Mouse (Mus musculus): Measurements from ENCODE around the gene BC004004. TPM values are rescaled to one million over a fixed set of nuclear protein-coding genes. Genes with fewer than 3 reads are reported as not detected.
A peak's percentile ranks its signal among the peaks of the same experiment; 100 is the strongest.

The BC004004 gene
- polyA plus RNA-seq, 1 experiment from 2014 or later = 105 TPM

DNA sequence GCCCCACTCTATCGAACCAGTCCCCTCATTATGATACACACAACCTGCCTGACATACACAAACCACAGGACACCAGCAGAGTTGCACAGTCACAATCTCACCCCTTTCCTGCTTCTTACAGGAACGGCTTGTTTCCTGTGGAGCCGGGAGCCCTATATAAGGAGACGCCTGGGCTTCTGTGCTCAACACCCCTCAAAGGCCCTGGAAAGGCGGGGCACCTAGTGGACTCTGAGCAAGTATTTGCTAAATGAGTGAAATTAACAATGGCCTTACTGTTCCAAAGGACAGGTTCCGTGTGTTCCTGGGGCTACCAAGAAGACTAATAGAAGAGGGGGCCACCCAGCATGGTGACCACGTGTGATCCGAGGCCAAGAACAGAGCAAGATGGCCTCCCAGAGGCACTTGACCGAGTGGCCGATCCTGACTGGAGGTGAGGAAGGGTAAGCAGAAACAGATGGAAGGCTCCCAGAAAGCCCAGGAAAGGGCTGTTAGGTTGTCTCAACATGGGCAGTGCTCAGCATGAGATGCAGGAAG lies 10.5 kb upstream of the BC004004 start:
- H3K36me3 ChIP-seq (replicated peaks; ENCODE audit: insufficient read depth, low read length) = peaks cover 33% of the 10 kb centered on the region
- no peaks in the 10 kb centered on the region for H3K27me3 ChIP-seq (ENCODE audit: insufficient read depth, low read length)
- H3K9me3 ChIP-seq (ENCODE audit: low read length) = no peaks in the 10 kb centered on the region
- H3K4me2 ChIP-seq (ENCODE audit: low read depth, low read length) = 0 out of 2 replicates have a peak overlapping the region, but pooled peaks have one; percentile 4
- H3K9ac ChIP-seq (replicated peaks) = no peak overlapping the region
- ATAC-seq (no peak), DNase-seq (no peak)
- no peak overlapping the region for H3K4me3 ChIP-seq (ENCODE audit: low read depth, low read length)
- TF ChIP-seq CTCF (IDR thresholded peaks at IDR 0.05; ENCODE audit: low read depth) (no peak), EP300 (IDR thresholded peaks at IDR 0.05; ENCODE audit: low read depth) (no peak)
- 78% methylated on average over 10 of the region's 10 CpGs for WGBS (ENCODE audit: insufficient replicate concordance)
- peaks cover 52% of the 10 kb centered on the region for H3K4me1 ChIP-seq (ENCODE audit: insufficient read depth)
- peak overlapping the region; percentile 78 for H3K27ac ChIP-seq (ENCODE audit: low read depth)

DNA sequence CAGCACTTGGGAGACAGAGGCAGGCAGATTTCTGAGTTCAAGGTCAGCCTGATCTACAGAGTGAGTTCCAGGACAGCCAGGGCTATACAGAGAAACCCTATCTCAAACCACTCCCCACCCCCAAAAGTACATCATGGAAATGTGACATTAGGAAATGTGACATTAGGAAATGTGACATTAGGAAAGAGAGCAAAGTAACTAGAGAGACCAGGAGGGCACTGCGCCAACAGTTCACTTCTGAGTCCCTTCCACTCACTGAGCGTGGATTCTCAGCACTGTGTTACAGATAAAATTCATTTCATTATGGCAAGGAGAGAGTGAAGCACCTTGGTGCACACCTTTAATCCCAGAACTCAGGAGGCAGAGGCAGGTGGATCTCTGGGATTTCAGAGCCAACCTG lies 9.7 kb upstream of the BC004004 start:
- ATAC-seq (peak; percentile 66), DNase-seq (peak; percentile 60)
- TF ChIP-seq CTCF (IDR thresholded peaks at IDR 0.05; ENCODE audit: low read depth) (no peak), EP300 (IDR thresholded peaks at IDR 0.05; ENCODE audit: low read depth) (peak; percentile 52; the same call in 1 of the 2 replicates)
- Histone ChIP-seq H3K9me3 (ENCODE audit: low read length) (no peaks in the 10 kb centered on the region), H3K36me3 (replicated peaks; ENCODE audit: insufficient read depth, low read length) (peaks cover 32% of the 10 kb centered on the region), H3K4me3 (ENCODE audit: low read depth, low read length) (no peak overlapping the region), H3K4me1 (ENCODE audit: insufficient read depth) (peaks cover 49% of the 10 kb centered on the region), H3K27ac (ENCODE audit: low read depth) (peak overlapping the region; percentile 78), H3K27me3 (ENCODE audit: insufficient read depth, low read length) (no peaks in the 10 kb centered on the region), H3K4me2 (ENCODE audit: low read depth, low read length) (0 out of 2 replicates have a peak overlapping the region, but pooled peaks have one; percentile 4), H3K9ac (replicated peaks) (0 out of 2 replicates have a peak overlapping the region, but pooled peaks have one; percentile 14)
- 63% methylated on average over 2 of the region's 2 CpGs for WGBS (ENCODE audit: insufficient replicate concordance)

DNA sequence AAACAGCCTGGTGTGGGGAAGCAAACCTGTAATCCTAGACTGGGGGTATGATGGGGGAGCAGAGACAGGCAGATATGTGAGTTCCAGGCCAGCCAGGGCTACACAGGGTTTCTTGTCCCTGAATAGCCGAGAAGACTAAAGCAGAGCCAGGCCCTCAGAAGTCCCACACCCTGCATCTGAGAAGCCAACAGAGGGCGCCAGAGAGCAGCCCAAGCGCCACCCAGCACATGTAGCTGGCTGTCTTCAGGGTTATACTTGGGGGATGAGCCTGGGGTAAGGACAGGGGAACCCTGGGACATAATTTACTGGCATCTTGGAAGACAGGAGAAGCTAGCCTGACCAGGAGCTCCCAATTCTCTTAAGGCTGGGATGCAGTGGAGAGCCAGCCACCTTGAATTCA lies 9.1 kb upstream of the BC004004 start:
- DNase-seq (peak; percentile 89), ATAC-seq (peak; percentile 58)
- H3K9ac ChIP-seq (replicated peaks) = no peak overlapping the region
- H3K4me1 ChIP-seq (ENCODE audit: insufficient read depth) = peaks cover 48% of the 10 kb centered on the region
- TF ChIP-seq CTCF (IDR thresholded peaks at IDR 0.05; ENCODE audit: low read depth) (peak; percentile 99), EP300 (IDR thresholded peaks at IDR 0.05; ENCODE audit: low read depth) (no peak)
- 5% methylated on average over 3 of the region's 3 CpGs for WGBS (ENCODE audit: insufficient replicate concordance)
- peaks cover 26% of the 10 kb centered on the region for H3K36me3 ChIP-seq (replicated peaks; ENCODE audit: insufficient read depth, low read length)
- no peaks in the 10 kb centered on the region for H3K9me3 ChIP-seq (ENCODE audit: low read length)
- H3K4me3 ChIP-seq (ENCODE audit: low read depth, low read length) = no peak overlapping the region
- H3K27me3 ChIP-seq (ENCODE audit: insufficient read depth, low read length) = no peaks in the 10 kb centered on the region
- H3K27ac ChIP-seq (ENCODE audit: low read depth) = peak overlapping the region; percentile 66
- no peak overlapping the region for H3K4me2 ChIP-seq (ENCODE audit: low read depth, low read length)

DNA sequence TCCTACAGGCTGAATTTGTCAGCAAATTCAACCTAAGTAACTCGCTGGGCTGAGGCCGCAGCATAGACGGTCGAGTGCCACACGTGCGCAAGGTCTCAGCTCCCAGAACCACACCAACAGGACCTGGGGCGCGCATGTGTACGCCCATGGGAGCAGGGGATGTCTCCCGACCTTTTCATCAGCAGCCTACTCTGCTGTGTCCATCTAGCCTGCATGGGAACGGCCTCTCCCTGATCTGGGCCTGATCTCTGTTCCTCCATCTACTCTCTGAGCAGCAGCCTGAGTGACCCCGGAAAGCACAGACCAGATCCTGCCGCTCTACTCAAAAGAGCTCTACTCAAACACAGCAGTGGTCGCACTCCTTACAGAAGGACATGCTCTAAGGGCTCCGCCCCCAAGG lies 8.1 kb upstream of the BC004004 start:
- no peak overlapping the region for H3K9ac ChIP-seq (replicated peaks)
- H3K4me1 ChIP-seq (ENCODE audit: insufficient read depth) = peaks cover 49% of the 10 kb centered on the region
- no peaks in the 10 kb centered on the region for H3K27me3 ChIP-seq (ENCODE audit: insufficient read depth, low read length)
- no peaks in the 10 kb centered on the region for H3K9me3 ChIP-seq (ENCODE audit: low read length)
- DNase-seq (no peak), ATAC-seq (no peak)
- H3K4me3 ChIP-seq (ENCODE audit: low read depth, low read length) = no peak overlapping the region
- peaks cover 24% of the 10 kb centered on the region for H3K36me3 ChIP-seq (replicated peaks; ENCODE audit: insufficient read depth, low read length)
- no peak overlapping the region for H3K4me2 ChIP-seq (ENCODE audit: low read depth, low read length)
- WGBS (ENCODE audit: insufficient replicate concordance) = 79% methylated on average over 15 of the region's 15 CpGs
- TF ChIP-seq EP300 (IDR thresholded peaks at IDR 0.05; ENCODE audit: low read depth) (no peak), CTCF (IDR thresholded peaks at IDR 0.05; ENCODE audit: low read depth) (no peak)
- no peak overlapping the region for H3K27ac ChIP-seq (ENCODE audit: low read depth)

DNA sequence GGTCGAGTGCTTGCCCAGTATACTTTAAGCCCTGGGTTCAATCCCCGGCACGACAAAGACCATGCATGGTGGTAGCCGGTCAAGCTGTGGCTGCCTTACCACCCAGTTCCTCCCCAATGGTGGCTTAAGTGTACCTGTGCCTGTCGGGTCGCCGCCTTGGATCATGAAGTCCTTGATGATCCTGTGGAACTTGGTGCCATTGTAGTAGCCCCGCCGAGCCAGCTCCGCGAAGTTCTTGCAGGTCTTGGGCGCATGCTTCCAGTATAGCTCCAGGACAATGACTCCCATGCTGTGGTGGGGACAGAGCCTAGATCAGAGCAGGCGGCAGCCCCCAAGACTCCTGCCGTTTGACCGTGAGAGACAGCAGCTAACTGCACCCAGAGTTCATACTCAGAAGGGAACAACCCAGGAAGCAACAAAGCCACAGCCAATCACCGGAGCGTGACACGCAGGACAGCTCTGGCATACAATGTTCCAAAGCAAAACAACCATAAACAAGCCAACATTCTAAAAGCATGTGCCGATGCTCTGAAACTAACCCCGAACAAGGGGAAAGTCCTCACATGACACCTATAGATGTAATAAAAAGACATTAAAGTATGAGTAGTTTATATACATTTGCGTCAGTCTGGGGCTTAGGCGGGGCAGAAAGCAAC lies 6.9 kb upstream of the BC004004 start:
- no peaks in the 10 kb centered on the region for H3K27me3 ChIP-seq (ENCODE audit: insufficient read depth, low read length)
- peak overlapping the region; percentile 31; the same call in 1 of the 2 replicates for H3K9ac ChIP-seq (replicated peaks)
- H3K36me3 ChIP-seq (replicated peaks; ENCODE audit: insufficient read depth, low read length) = peaks cover 23% of the 10 kb centered on the region
- DNase-seq = no peak
- TF ChIP-seq EP300 (IDR thresholded peaks at IDR 0.05; ENCODE audit: low read depth) (no peak), CTCF (IDR thresholded peaks at IDR 0.05; ENCODE audit: low read depth) (no peak)
- H3K4me1 ChIP-seq (ENCODE audit: insufficient read depth) = peaks cover 45% of the 10 kb centered on the region
- ATAC-seq = no peak
- no peak overlapping the region for H3K27ac ChIP-seq (ENCODE audit: low read depth)
- peak overlapping the region; percentile 81 for H3K4me3 ChIP-seq (ENCODE audit: low read depth, low read length)
- WGBS (ENCODE audit: insufficient replicate concordance) = 76% methylated on average over 22 of the region's 22 CpGs
- no peaks in the 10 kb centered on the region for H3K9me3 ChIP-seq (ENCODE audit: low read length)
- peak overlapping the region; percentile 74 for H3K4me2 ChIP-seq (ENCODE audit: low read depth, low read length)

DNA sequence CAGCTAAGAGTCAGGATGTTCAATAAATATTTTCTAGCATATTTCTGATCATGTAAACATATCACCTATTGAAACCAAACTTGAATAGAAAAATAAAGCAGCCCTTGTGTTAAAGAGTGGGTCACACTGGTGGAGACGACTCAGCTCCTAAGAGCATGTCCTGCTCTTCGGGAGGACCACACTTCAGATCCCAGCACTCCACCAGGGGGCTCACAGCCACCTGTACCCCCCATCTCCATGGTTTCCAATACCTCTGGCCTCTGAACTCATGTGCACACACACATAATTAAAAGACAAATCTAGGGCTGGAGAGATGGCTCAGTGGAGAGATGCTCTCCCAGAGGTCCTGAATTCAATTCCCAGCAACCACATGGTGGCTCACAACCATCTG lies 6.3 kb upstream of the BC004004 start:
- Histone ChIP-seq H3K27me3 (ENCODE audit: insufficient read depth, low read length) (no peaks in the 10 kb centered on the region), H3K4me1 (ENCODE audit: insufficient read depth) (peaks cover 41% of the 10 kb centered on the region), H3K4me2 (ENCODE audit: low read depth, low read length) (peak overlapping the region; percentile 74), H3K27ac (ENCODE audit: low read depth) (no peak overlapping the region), H3K36me3 (replicated peaks; ENCODE audit: insufficient read depth, low read length) (peaks cover 18% of the 10 kb centered on the region), H3K9ac (replicated peaks) (peak overlapping the region; percentile 31; the same call in 1 of the 2 replicates), H3K9me3 (ENCODE audit: low read length) (no peaks in the 10 kb centered on the region), H3K4me3 (ENCODE audit: low read depth, low read length) (peak overlapping the region; percentile 81)
- no peak for TF ChIP-seq EP300 (IDR thresholded peaks at IDR 0.05; ENCODE audit: low read depth)
- peak; percentile 40 for TF ChIP-seq CTCF (IDR thresholded peaks at IDR 0.05; ENCODE audit: low read depth)
- no peak for DNase-seq
- ATAC-seq = no peak
- WGBS (ENCODE audit: insufficient replicate concordance) = 24% methylated on average over 2 of the region's 2 CpGs

Measured in liver, postnatal 0 days (tissue).